Mouse (Mus musculus) bone marrow macrophage, adult 2 months (primary cell): ENCODE data around the gene Chchd3.

ENCODE experiments used
- CTCF ChIP-seq: IDR thresholded peaks from 2 replicates; pipeline ENCODE4 v1.5.1; 2012; ENCODE audit warnings: low read depth, mild to moderate bottlenecking, low read length, moderate library complexity
- POLR2A ChIP-seq: IDR thresholded peaks from 2 replicates; pipeline ENCODE4 v1.6.1; 2012; ENCODE audit warnings: mild to moderate bottlenecking, low read depth, low read length, borderline replicate concordance

DNA sequence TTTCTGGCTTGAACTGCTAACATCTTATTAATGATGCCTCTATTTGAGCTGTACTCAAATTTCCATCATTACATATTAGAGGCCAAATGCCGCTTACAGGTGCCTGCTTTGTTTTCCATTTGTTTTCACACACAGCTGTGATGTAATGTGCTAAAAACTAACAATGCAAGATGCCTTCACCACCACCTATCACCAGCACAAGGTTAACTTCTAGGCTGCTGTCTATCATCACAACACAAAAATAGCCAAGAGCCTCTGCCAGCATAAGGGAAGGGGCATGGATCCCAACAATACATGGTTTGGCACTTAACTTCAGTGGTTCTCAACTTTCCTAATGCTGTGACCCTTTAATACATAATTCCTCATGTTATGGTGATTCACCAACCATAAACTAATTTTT, 251.3 kb downstream of the Chchd3 start:
- no peak for TF ChIP-seq CTCF
- no peak for TF ChIP-seq POLR2A
